Mouse (Mus musculus) cerebellum, postnatal 14 days (tissue): ENCODE data around the gene Plaur.
"Not testable (repeated sequence)": the region's sequence is repeated elsewhere in the genome, so short reads cannot be mapped to it uniquely, and the experiment has no call there.

Source experiments
- DNase-seq, 2 experiments: peaks; one replicate each; pipeline ENCODE4 v3.0.0; 2021; ENCODE audit warnings: mixed read lengths in 2 of 2

Gene Plaur

GRCm38 (mm10) chr7:24516319-24516718 is 54.0 kb downstream of the Plaur start:
- DNase-seq, result peak; percentile 71 to 81

- no peak for DNase-seq
Observed at GRCm38 (mm10) chr7:24517077-24517476, 54.8 kb downstream of the Plaur start.

GRCm38 (mm10) chr7:24517654-24518053 is 55.4 kb downstream of the Plaur start:
- DNase-seq, result peak in 1 of 2 experiments; percentile 33

- DNase-seq, result no peak
Observed at GRCm38 (mm10) chr7:24519130-24519529, 56.8 kb downstream of the Plaur start.

- not testable (repeated sequence) for DNase-seq
Observed at GRCm38 (mm10) chr7:24520054-24520453, 57.8 kb downstream of the Plaur start.

GRCm38 (mm10) chr7:24522805-24523204 is 60.5 kb downstream of the Plaur start:
- no peak for DNase-seq

- no peak for DNase-seq
Observed at GRCm38 (mm10) chr7:24523723-24524122, 61.4 kb downstream of the Plaur start.

GRCm38 (mm10) chr7:24524978-24525377 is 62.7 kb downstream of the Plaur start:
- no peak for DNase-seq
